Mouse (Mus musculus) MEL (cell line): ENCODE results near the gene Hspg2. TPM values are rescaled to one million over a fixed set of nuclear protein-coding genes. Genes with fewer than 3 reads are reported as not detected.

Source experiments
- DNase-seq: peaks from one replicate; pipeline ENCODE4 v3.0.0; 2011; ENCODE audit warnings: low read depth, low spot score
- H3K27ac ChIP-seq: 2 replicates; pipeline ENCODE4 v1.5.1; 2012; ENCODE audit warnings: low read depth, mild to moderate bottlenecking, control low read depth, low read length, moderate library complexity; ENCODE audit not compliant: control insufficient read depth
- H3K27me3 ChIP-seq, 2 experiments: fragments of 150-350 bp in 1 of 2; sonication (generic) in 1 of 2; 2 replicates each; pipeline ENCODE4 v1.6.1; 2012; ENCODE audit warnings: low read length in 2 of 2, mild to moderate bottlenecking in 2 of 2, improper control_type of control experiment in 1 of 2, moderate library complexity in 1 of 2; ENCODE audit not compliant: insufficient read depth in 2 of 2, control insufficient read depth in 1 of 2
- H3K36me3 ChIP-seq, 2 experiments: 2 replicates each; pipeline ENCODE4 v1.6.1; 2012 to 2014; ENCODE audit warnings: low read length in 2 of 2, improper control_type of control experiment in 1 of 2, inconsistent platforms in 1 of 2, mild to moderate bottlenecking in 1 of 2; ENCODE audit not compliant: insufficient read depth in 2 of 2, control insufficient read depth in 1 of 2
- H3K4me1 ChIP-seq, 2 experiments: fragments of 150-350 bp in 1 of 2; sonication (generic) in 1 of 2; 2 replicates each; pipeline ENCODE4 v1.6.1; 2012; ENCODE audit warnings: low read length in 2 of 2, improper control_type of control experiment in 1 of 2, mild to moderate bottlenecking in 1 of 2; ENCODE audit not compliant: insufficient read depth in 2 of 2, control insufficient read depth in 1 of 2
- H3K4me3 ChIP-seq, 2 experiments: fragments of 150-350 bp in 1 of 2; sonication (generic) in 1 of 2; 2 replicates each; pipeline ENCODE4 v1.5.1; 2012; ENCODE audit warnings: low read depth in 2 of 2, low read length in 2 of 2, mild to moderate bottlenecking in 2 of 2, moderate library complexity in 2 of 2, control low read depth in 1 of 2, improper control_type of control experiment in 1 of 2; ENCODE audit not compliant: control insufficient read depth in 1 of 2, insufficient read depth in 1 of 2
- H3K79me2 ChIP-seq: 2 replicates; pipeline ENCODE4 v1.6.1; 2012; ENCODE audit warnings: mild to moderate bottlenecking, low read length, moderate library complexity; ENCODE audit not compliant: control insufficient read depth, poor library complexity, insufficient read depth
- H3K9ac ChIP-seq: 2 replicates; pipeline ENCODE4 v1.6.1; 2012; ENCODE audit warnings: low read depth, mild to moderate bottlenecking, control low read depth, low read length, moderate library complexity; ENCODE audit not compliant: control insufficient read depth, poor library complexity, severe bottlenecking
- H3K9me3 ChIP-seq: fragments of 150-350 bp; sonication (generic); replicated peaks from 2 replicates; pipeline ENCODE4 v1.6.1; 2012; ENCODE audit warnings: mild to moderate bottlenecking, low read length, improper control_type of control experiment, moderate library complexity; ENCODE audit not compliant: insufficient read depth
- CHD1 ChIP-seq: IDR thresholded peaks from 2 replicates; pipeline ENCODE4 v1.6.1; 2012; ENCODE audit warnings: low read depth, mild to moderate bottlenecking, inconsistent platforms, low read length, improper control_type of control experiment
- CHD2 ChIP-seq: IDR thresholded peaks from 2 replicates; pipeline ENCODE4 v1.6.1; 2011; ENCODE audit warnings: low read length, improper control_type of control experiment
- CTCF ChIP-seq, 3 experiments: IDR thresholded peaks in 2 of 3; conservative IDR thresholded peaks in 1 of 3; 2 replicates each; pipeline ENCODE4 v1.5.1; 2011 to 2012; ENCODE audit warnings: low read length in 3 of 3, low read depth in 2 of 3, mild to moderate bottlenecking in 2 of 3, improper control_type of control experiment in 1 of 3, inconsistent platforms in 1 of 3, mixed read lengths in 1 of 3, moderate library complexity in 1 of 3; ENCODE audit not compliant: control insufficient read depth in 1 of 3, insufficient read depth in 1 of 3, poor library complexity in 1 of 3, severe bottlenecking in 1 of 3
- MAFK ChIP-seq: IDR thresholded peaks from 2 replicates; pipeline ENCODE4 v1.6.1; 2011; ENCODE audit warnings: low read depth, mild to moderate bottlenecking, low read length, improper control_type of control experiment, borderline replicate concordance
- MAX ChIP-seq: IDR thresholded peaks from 2 replicates; pipeline ENCODE4 v1.6.1; 2011; ENCODE audit warnings: low read length, improper control_type of control experiment
- MXI1 ChIP-seq: IDR thresholded peaks from 2 replicates; pipeline ENCODE4 v1.6.1; 2011; ENCODE audit warnings: mild to moderate bottlenecking, low read depth, low read length, improper control_type of control experiment
- MYC ChIP-seq: IDR thresholded peaks from 2 replicates; pipeline ENCODE4 v1.6.1; 2011; ENCODE audit warnings: low read depth, mild to moderate bottlenecking, low read length, improper control_type of control experiment, moderate library complexity
- NELFE ChIP-seq: IDR thresholded peaks from 2 replicates; pipeline ENCODE4 v1.6.1; 2011; ENCODE audit warnings: low read depth, low read length, improper control_type of control experiment
- RCOR1 ChIP-seq: IDR thresholded peaks from 2 replicates; pipeline ENCODE4 v1.6.1; 2012; ENCODE audit warnings: low read depth, mild to moderate bottlenecking, inconsistent platforms, low read length, improper control_type of control experiment
- SMC3 ChIP-seq: IDR thresholded peaks from 2 replicates; pipeline ENCODE4 v1.6.1; 2011; ENCODE audit warnings: low read depth, low read length, improper control_type of control experiment
- TBP ChIP-seq: IDR thresholded peaks from 2 replicates; pipeline ENCODE4 v1.8.0; 2011; ENCODE audit warnings: low read depth, low read length, improper control_type of control experiment
- TCF12 ChIP-seq: IDR thresholded peaks from 2 replicates; pipeline ENCODE4 v1.6.1; 2014; ENCODE audit warnings: low read depth, mild to moderate bottlenecking, inconsistent platforms, low read length, improper control_type of control experiment, moderate library complexity
- UBTF ChIP-seq: IDR thresholded peaks from 2 replicates; pipeline ENCODE4 v1.6.1; 2012; ENCODE audit warnings: low read depth, mild to moderate bottlenecking, inconsistent platforms, low read length, improper control_type of control experiment, moderate library complexity, borderline replicate concordance; ENCODE audit not compliant: insufficient read depth
- USF1 ChIP-seq: IDR thresholded peaks from 2 replicates; pipeline ENCODE4 v1.6.1; 2014; ENCODE audit warnings: low read depth, mild to moderate bottlenecking, inconsistent platforms, low read length, improper control_type of control experiment, moderate library complexity
- ZKSCAN1 ChIP-seq: IDR thresholded peaks from 2 replicates; pipeline ENCODE4 v1.6.1; 2012; ENCODE audit warnings: low read depth, mild to moderate bottlenecking, inconsistent platforms, low read length, improper control_type of control experiment, moderate library complexity
- ZMIZ1 ChIP-seq: IDR thresholded peaks from 2 replicates; pipeline ENCODE4 v1.6.1; 2012; ENCODE audit warnings: low read depth, mild to moderate bottlenecking, inconsistent platforms, low read length, improper control_type of control experiment, moderate library complexity
- polyA plus RNA-seq, 2 experiments: library from polyadenylated mRNA; stranded (reverse) in 1 of 2; unstranded in 1 of 2; fragments of >175 nt in 1 of 2; fragments of >200 nt in 1 of 2; gene quantifications; 2 replicates each; pipeline versions ENCODE4 v1.2.1 to v1.2.4; 2012; ENCODE audit warnings: low replicate concordance in 2 of 2, low read depth in 1 of 2; ENCODE audit not compliant: insufficient read length in 2 of 2, insufficient read depth in 1 of 2, missing spikeins in 1 of 2
- total RNA-seq: library from RNA; depleted of rRNA; stranded (reverse); fragments of 300-350 nt; gene quantifications from 2 replicates; pipeline ENCODE4 v1.2.3, GENCODE M21; 2012

Gene Hspg2
- total and polyA plus RNA-seq, 3 experiments = 0.04 TPM; not detected in 1

DNA sequence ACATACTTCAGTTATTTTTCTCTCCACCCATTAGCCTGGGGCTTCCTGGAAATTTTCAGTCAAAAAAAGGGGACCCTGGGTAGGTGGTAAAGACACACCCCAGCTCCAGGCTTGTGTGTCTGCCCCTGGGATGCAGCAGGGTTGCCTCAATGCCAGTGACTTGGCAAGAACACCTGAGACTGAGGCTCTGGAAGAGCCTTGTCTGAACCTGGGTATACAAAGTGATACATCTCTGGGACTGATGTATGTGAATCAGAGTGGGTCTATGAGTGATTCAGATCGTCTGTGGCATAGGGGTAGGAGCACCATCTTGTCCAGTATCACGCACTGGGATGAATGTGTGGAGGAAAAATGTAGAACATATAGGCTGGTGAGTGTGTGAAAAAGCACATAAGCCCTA, 1.0 kb upstream of the Hspg2 start:
- H3K4me3 ChIP-seq = no peak overlapping the region
- no peaks in the 10 kb centered on the region; the same call in 1 of the 2 replicates for H3K79me2 ChIP-seq
- no peaks in the 10 kb centered on the region for H3K36me3 ChIP-seq
- peaks cover 0 to 4% of the 10 kb centered on the region in 2 experiments; a peak in 1 of 4 replicates for H3K4me1 ChIP-seq
- no peak overlapping the region for H3K9ac ChIP-seq
- H3K27ac ChIP-seq = no peak overlapping the region
- H3K27me3 ChIP-seq = no peaks in the 10 kb centered on the region
- TF ChIP-seq USF1 = no peak
- no peak for TF ChIP-seq TBP
- TF ChIP-seq ZMIZ1 = no peak
- no peak for TF ChIP-seq MYC
- no peak for TF ChIP-seq NELFE
- TF ChIP-seq MAFK = no peak
- no peak for TF ChIP-seq UBTF
- no peak for TF ChIP-seq MXI1
- no peak for TF ChIP-seq SMC3
- TF ChIP-seq CHD1 = no peak
- TF ChIP-seq, all 39 proteins: peak for 0
- no peak for DNase-seq
- no peaks in the 10 kb centered on the region for H3K9me3 ChIP-seq

GRCm38 (mm10) chr4:137469081-137469844, 694 bp downstream of the Hspg2 start:
- H3K4me3 ChIP-seq = peak overlapping the region; percentile 28 to 35; a peak in 1 of 4 replicates
- no peaks in the 10 kb centered on the region; the same call in 1 of the 2 replicates for H3K79me2 ChIP-seq
- H3K27ac ChIP-seq = no peak overlapping the region
- H3K36me3 ChIP-seq = no peaks in the 10 kb centered on the region
- DNase-seq = no peak
- no peaks in the 10 kb centered on the region for H3K27me3 ChIP-seq
- H3K4me1 ChIP-seq = peaks cover 0 to 4% of the 10 kb centered on the region in 2 experiments; a peak in 1 of 4 replicates
- TF ChIP-seq TCF12 (no peak), MXI1 (no peak), MAX (no peak), CTCF (IDR thresholded peaks at IDR 0.05 in 2 of 3, conservative IDR thresholded peaks at IDR 0.05 in 1 of 3; ENCODE audit: control insufficient read depth in 1 of 3, insufficient read depth in 1 of 3, low read depth in 2 of 3, low read length in 3 of 3, poor library complexity in 1 of 3, severe bottlenecking in 1 of 3) (no peak), MYC (no peak), ZKSCAN1 (no peak), CHD2 (no peak), RCOR1 (no peak)
- H3K9me3 ChIP-seq = no peaks in the 10 kb centered on the region
- H3K9ac ChIP-seq = no peak overlapping the region
